Mouse (Mus musculus) kidney, embryonic 14.5 days (tissue): ENCODE data around the gene Rab37. TPM values are rescaled to one million over a fixed set of nuclear protein-coding genes. Genes with fewer than 3 reads are reported as not detected.

Source experiments
- ATAC-seq: fragments of 200-750 bp; cut with Nextera tagmentation; 2 replicates; pipeline ENCODE4 v1.8.0; 2017; ENCODE audit warnings: moderate number of reproducible peaks, mild to moderate bottlenecking, moderate TSS enrichment, moderate library complexity; ENCODE audit not compliant: low FRiP score, low TSS enrichment
- H3K27ac ChIP-seq: fragments of 300-500 bp; sonication (generic); 2 replicates; pipeline ENCODE4 v1.5.1; 2014; ENCODE audit warnings: low read depth, mild to moderate bottlenecking, low read length, moderate library complexity, mixed read lengths
- H3K27me3 ChIP-seq: fragments of 300-500 bp; sonication (generic); 2 replicates; pipeline ENCODE4 v1.6.1; 2014; ENCODE audit warnings: mild to moderate bottlenecking, low read length; ENCODE audit not compliant: control insufficient read depth, insufficient read depth
- H3K36me3 ChIP-seq: fragments of 300-500 bp; sonication (generic); 2 replicates; pipeline ENCODE4 v1.6.1; 2014; ENCODE audit warnings: low read length, mixed read lengths; ENCODE audit not compliant: control insufficient read depth, insufficient read depth
- H3K4me1 ChIP-seq: fragments of 300-500 bp; sonication (generic); 2 replicates; pipeline ENCODE4 v1.6.1; 2014; ENCODE audit warnings: low read length, mixed read lengths; ENCODE audit not compliant: control insufficient read depth, insufficient read depth
- H3K4me2 ChIP-seq: fragments of 300-500 bp; sonication (generic); replicated peaks from 2 replicates; pipeline ENCODE4 v1.6.1; 2014; ENCODE audit warnings: low read depth, mild to moderate bottlenecking, low read length
- H3K4me3 ChIP-seq: fragments of 300-500 bp; sonication (generic); 2 replicates; pipeline ENCODE4 v1.5.1; 2014; ENCODE audit warnings: mild to moderate bottlenecking, low read length
- H3K9ac ChIP-seq: fragments of 300-500 bp; sonication (generic); 2 replicates; pipeline ENCODE4 v1.6.1; 2014; ENCODE audit warnings: low read depth, mild to moderate bottlenecking, low read length, moderate library complexity
- H3K9me3 ChIP-seq: fragments of 300-500 bp; sonication (generic); 2 replicates; pipeline ENCODE4 v1.6.1; 2016; ENCODE audit warnings: low read length; ENCODE audit not compliant: control insufficient read depth
- WGBS: fragments of 180-500 bp; shearing (Covaris S2); extraction: QIAGEN DNeasy Blood & Tissue Kit; methylation state at CpG from one replicate; pipeline ENCODE4 v1.1.7; 2014; 5-methylcytosine and 5-hydroxymethylcytosine counted together
- polyA plus RNA-seq: library from polyadenylated mRNA; unstranded; fragments of >200 nt; fragmentation: Nextera tagmentation; extraction: Ambion mirVana; gene quantifications from 2 replicates; pipeline ENCODE4 v1.2.1, GENCODE M21; 2014

Rab37 gene
- polyA plus RNA-seq, 1 experiment from 2014 or later = 0.96 TPM

- Histone ChIP-seq H3K9ac (no peak overlapping the region), H3K27me3 (no peaks in the 10 kb centered on the region), H3K4me3 (no peak overlapping the region), H3K36me3 (no peaks in the 10 kb centered on the region), H3K4me2 (no peak overlapping the region), H3K9me3 (no peaks in the 10 kb centered on the region), H3K27ac (no peak overlapping the region), H3K4me1 (no peaks in the 10 kb centered on the region)
- no peak for ATAC-seq
- 46% methylated on average over 4 of the region's 4 CpGs for WGBS
Observed at GRCm38 (mm10) chr11:115107403-115107916, 16.2 kb downstream of the Rab37 start.

GRCm38 (mm10) chr11:115108176-115108575 is 16.9 kb downstream of the Rab37 start:
- H3K36me3 ChIP-seq = no peaks in the 10 kb centered on the region
- 84% methylated on average over 8 of the region's 8 CpGs for WGBS
- no peak overlapping the region for H3K4me3 ChIP-seq
- ATAC-seq = no peak
- H3K9me3 ChIP-seq = no peaks in the 10 kb centered on the region
- H3K4me1 ChIP-seq = no peaks in the 10 kb centered on the region
- no peak overlapping the region for H3K9ac ChIP-seq
- no peaks in the 10 kb centered on the region for H3K27me3 ChIP-seq
- H3K27ac ChIP-seq = no peak overlapping the region
- H3K4me2 ChIP-seq = no peak overlapping the region

GRCm38 (mm10) chr11:115110271-115110670 is 19.0 kb downstream of the Rab37 start:
- Histone ChIP-seq H3K4me1 (no peaks in the 10 kb centered on the region), H3K4me2 (no peak overlapping the region), H3K9ac (no peak overlapping the region), H3K36me3 (no peaks in the 10 kb centered on the region), H3K27me3 (no peaks in the 10 kb centered on the region), H3K27ac (no peak overlapping the region), H3K4me3 (no peak overlapping the region), H3K9me3 (no peaks in the 10 kb centered on the region)
- 79% methylated on average over 4 of the region's 5 CpGs for WGBS
- no peak for ATAC-seq

- no peak for ATAC-seq
- WGBS = 53% methylated on average over 3 of the region's 3 CpGs
- Histone ChIP-seq H3K4me1 (no peaks in the 10 kb centered on the region), H3K4me2 (no peak overlapping the region), H3K9me3 (no peaks in the 10 kb centered on the region), H3K36me3 (no peaks in the 10 kb centered on the region), H3K4me3 (no peak overlapping the region), H3K27me3 (no peaks in the 10 kb centered on the region), H3K27ac (no peak overlapping the region), H3K9ac (no peak overlapping the region)
Observed at GRCm38 (mm10) chr11:115112196-115112595, 21.0 kb downstream of the Rab37 start.

DNA sequence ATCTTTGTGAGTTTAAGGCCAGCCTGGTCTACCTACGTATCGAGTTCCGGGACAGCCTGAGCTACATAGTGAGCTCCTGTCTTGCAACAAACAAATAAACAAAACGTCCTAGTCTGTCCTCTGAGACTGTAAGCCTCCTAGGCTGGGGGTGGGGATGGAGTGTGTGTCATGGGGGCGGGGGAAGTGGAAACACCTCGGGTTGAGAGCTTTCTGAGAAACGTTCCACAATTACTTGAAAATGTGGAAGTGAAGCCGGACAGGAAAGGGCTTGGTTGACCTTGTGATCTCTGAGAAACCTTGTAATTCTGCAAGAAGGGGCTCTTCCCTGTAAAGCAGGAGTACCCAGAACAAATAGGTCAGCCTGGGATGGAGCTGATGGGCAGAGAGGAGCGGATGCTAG is 28.2 kb downstream of the Rab37 start:
- Histone ChIP-seq H3K9me3 (no peaks in the 10 kb centered on the region), H3K4me1 (no peaks in the 10 kb centered on the region), H3K4me3 (no peak overlapping the region), H3K4me2 (no peak overlapping the region), H3K9ac (no peak overlapping the region), H3K27me3 (no peaks in the 10 kb centered on the region), H3K27ac (no peak overlapping the region), H3K36me3 (no peaks in the 10 kb centered on the region)
- 63% methylated on average over 9 of the region's 9 CpGs for WGBS
- ATAC-seq = no peak

DNA sequence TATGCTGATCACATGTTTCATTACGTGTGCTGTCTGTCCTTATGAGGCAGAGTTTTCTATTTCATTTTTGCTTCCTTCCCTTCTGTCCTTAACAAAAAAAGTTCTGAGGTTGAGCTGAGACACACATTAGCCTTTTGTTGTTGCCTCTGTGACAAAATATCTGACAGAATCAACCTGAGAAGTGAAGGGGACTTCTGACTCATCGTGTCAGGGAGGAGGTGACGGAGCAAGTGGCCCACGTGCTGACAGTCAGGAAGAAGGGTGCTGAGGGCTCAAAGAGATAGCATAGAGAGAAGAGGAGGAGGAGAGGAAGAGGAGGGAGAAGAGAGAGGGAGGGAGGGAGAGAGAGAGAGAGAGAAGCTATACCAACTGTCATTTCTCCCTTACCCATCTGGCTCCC is 37.3 kb downstream of the Rab37 start:
- no peaks in the 10 kb centered on the region for H3K27me3 ChIP-seq
- H3K27ac ChIP-seq = no peak overlapping the region
- H3K4me1 ChIP-seq = no peaks in the 10 kb centered on the region
- no peak for ATAC-seq
- no peak overlapping the region for H3K4me3 ChIP-seq
- H3K36me3 ChIP-seq = no peaks in the 10 kb centered on the region
- H3K9me3 ChIP-seq = no peaks in the 10 kb centered on the region
- WGBS = 72% methylated on average over 4 of the region's 4 CpGs
- no peak overlapping the region for H3K9ac ChIP-seq
- no peak overlapping the region for H3K4me2 ChIP-seq

GRCm38 (mm10) chr11:115129508-115130126 is 38.4 kb downstream of the Rab37 start:
- Histone ChIP-seq H3K27me3 (no peaks in the 10 kb centered on the region), H3K9ac (no peak overlapping the region), H3K4me3 (no peak overlapping the region), H3K27ac (no peak overlapping the region), H3K9me3 (no peaks in the 10 kb centered on the region), H3K4me2 (no peak overlapping the region), H3K36me3 (no peaks in the 10 kb centered on the region), H3K4me1 (no peaks in the 10 kb centered on the region)
- 88% methylated on average over 13 of the region's 13 CpGs for WGBS
- ATAC-seq = no peak

DNA sequence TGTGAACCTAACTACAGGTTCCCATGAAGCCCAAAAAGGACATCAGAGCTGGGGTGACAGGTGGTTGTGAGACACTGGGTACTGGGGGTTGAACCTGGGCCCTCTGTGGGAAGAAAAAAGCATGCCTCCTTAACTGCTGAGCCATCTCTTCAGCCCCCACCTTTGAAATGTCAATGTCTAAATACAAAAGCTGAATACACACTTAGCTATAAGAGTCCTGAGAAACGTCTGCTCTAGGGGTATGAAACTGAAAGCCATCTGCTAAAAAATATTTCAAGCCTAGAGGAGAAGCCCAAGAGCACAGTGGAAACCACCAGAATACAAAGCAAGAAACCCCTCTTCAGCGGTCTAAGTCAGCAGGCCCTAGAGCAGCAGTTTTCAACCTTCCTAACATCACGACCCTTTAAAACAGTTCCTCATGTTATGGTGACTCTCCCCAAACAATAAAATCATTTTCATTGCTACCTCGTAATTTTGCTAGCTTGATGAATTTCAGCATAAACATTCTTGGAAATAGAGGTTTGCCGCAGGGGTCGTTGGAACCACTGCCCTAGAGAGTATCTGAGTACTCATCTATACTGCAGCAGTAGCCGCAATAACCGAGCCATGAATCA is 40.6 kb downstream of the Rab37 start:
- Histone ChIP-seq H3K27me3 (no peaks in the 10 kb centered on the region), H3K4me3 (no peak overlapping the region), H3K4me1 (no peaks in the 10 kb centered on the region), H3K36me3 (no peaks in the 10 kb centered on the region), H3K4me2 (no peak overlapping the region), H3K27ac (no peak overlapping the region), H3K9ac (no peak overlapping the region), H3K9me3 (no peaks in the 10 kb centered on the region)
- no peak for ATAC-seq
- 68% methylated on average over 8 of the region's 8 CpGs for WGBS

DNA sequence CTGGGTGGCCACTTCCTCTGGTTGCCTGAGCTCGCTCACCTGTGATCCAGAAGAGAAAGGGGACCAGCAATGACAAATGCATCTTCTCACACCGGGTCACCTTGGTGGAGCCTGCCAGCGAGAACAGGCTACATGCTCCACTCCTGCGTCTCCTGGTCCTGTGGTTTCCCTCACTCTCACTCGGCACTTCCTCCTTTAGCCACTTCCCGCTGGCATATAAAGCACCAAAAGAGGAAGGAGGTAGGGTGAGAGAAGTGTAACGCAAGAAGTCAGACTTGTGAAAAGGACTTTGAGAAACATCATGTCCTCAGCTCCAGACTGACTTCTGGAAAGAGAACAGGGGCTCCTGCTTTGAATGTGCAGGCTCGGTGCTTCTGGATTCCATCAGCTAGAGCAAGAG is 42.6 kb downstream of the Rab37 start, which contains the start of gene Cd300lf:
Gene Cd300lf (minus strand): TSS at position 193 of the 400 bp plus-strand sequence.
- H3K36me3 ChIP-seq = no peaks in the 10 kb centered on the region
- no peak within 1 kb of the TSS for H3K9ac ChIP-seq
- no peak within 1 kb of the TSS for H3K4me3 ChIP-seq
- 77% methylated on average over 8 of the region's 8 CpGs for WGBS
- no peak within 1 kb of the TSS for H3K4me2 ChIP-seq
- no peaks in the 10 kb centered on the region for H3K27me3 ChIP-seq
- no peaks in the 10 kb centered on the region for H3K4me1 ChIP-seq
- no peak within 1 kb of the TSS for H3K27ac ChIP-seq
- no peaks in the 10 kb centered on the region for H3K9me3 ChIP-seq
- ATAC-seq = no peak
